Mouse (Mus musculus): ENCODE measurements around the gene Cacna1c.

Gene Cacna1c

GRCm38 (mm10) chr6:118802286-118802685 is 393.9 kb downstream of the Cacna1c start:
- 17% methylated on average over 11 of the region's 11 CpGs for whole genome bisulfite sequencing

- WGBS: 60% methylated on average over 4 of the region's 4 CpGs
Observed at GRCm38 (mm10) chr6:118796393-118796792, 399.8 kb downstream of the Cacna1c start.

GRCm38 (mm10) chr6:118791921-118792368 is 404.3 kb downstream of the Cacna1c start:
- whole genome bisulfite sequencing: 18% methylated on average over 5 of the region's 5 CpGs

GRCm38 (mm10) chr6:118787933-118788332 is 408.3 kb downstream of the Cacna1c start:
- 88% methylated on average over 3 of the region's 3 CpGs for WGBS

- WGBS: 52% methylated on average over 7 of the region's 7 CpGs
Observed at GRCm38 (mm10) chr6:118780280-118780679, 415.9 kb downstream of the Cacna1c start.

GRCm38 (mm10) chr6:118779201-118779600 is 417.0 kb downstream of the Cacna1c start:
- 91% methylated on average over 8 of the region's 8 CpGs for WGBS

GRCm38 (mm10) chr6:118777457-118777856 is 418.8 kb downstream of the Cacna1c start:
- 77% methylated on average over 8 of the region's 8 CpGs for WGBS

GRCm38 (mm10) chr6:118776459-118776858 is 419.8 kb downstream of the Cacna1c start:
- 55% methylated on average over 9 of the region's 9 CpGs for WGBS

- WGBS: 56% methylated on average over 6 of the region's 6 CpGs
Observed at GRCm38 (mm10) chr6:118772581-118772980, 423.6 kb downstream of the Cacna1c start.

GRCm38 (mm10) chr6:118771121-118771520 is 425.1 kb downstream of the Cacna1c start:
- 81% methylated on average over 4 of the region's 4 CpGs for WGBS

- 91% methylated on average over 6 of the region's 6 CpGs for WGBS
Observed at GRCm38 (mm10) chr6:118770396-118770795, 425.8 kb downstream of the Cacna1c start.

GRCm38 (mm10) chr6:118769792-118770191 is 426.4 kb downstream of the Cacna1c start:
- 89% methylated on average over 8 of the region's 8 CpGs for WGBS

GRCm38 (mm10) chr6:118767698-118768097 is 428.5 kb downstream of the Cacna1c start:
- 75% methylated on average over 6 of the region's 6 CpGs for WGBS

GRCm38 (mm10) chr6:118765261-118765660 is 431.0 kb downstream of the Cacna1c start:
- 70% methylated on average over 1 of the region's 1 CpGs for WGBS

GRCm38 (mm10) chr6:118759015-118759414 is 437.2 kb downstream of the Cacna1c start:
- 79% methylated on average over 5 of the region's 5 CpGs for WGBS

GRCm38 (mm10) chr6:118758290-118758907 is 437.8 kb downstream of the Cacna1c start:
- WGBS: 67% methylated on average over 7 of the region's 7 CpGs

GRCm38 (mm10) chr6:118757533-118758289 is 438.5 kb downstream of the Cacna1c start:
- 60% methylated on average over 12 of the region's 12 CpGs for WGBS

GRCm38 (mm10) chr6:118756511-118756910 is 439.7 kb downstream of the Cacna1c start:
- 54% methylated on average over 4 of the region's 4 CpGs for WGBS

GRCm38 (mm10) chr6:118755768-118756167 is 440.4 kb downstream of the Cacna1c start:
- WGBS: 90% methylated on average over 5 of the region's 5 CpGs

- WGBS: 50% methylated on average over 3 of the region's 3 CpGs
Observed at GRCm38 (mm10) chr6:118754439-118754838, 441.8 kb downstream of the Cacna1c start.

GRCm38 (mm10) chr6:118753787-118754186 is 442.4 kb downstream of the Cacna1c start:
- WGBS: 52% methylated on average over 8 of the region's 8 CpGs

GRCm38 (mm10) chr6:118753064-118753463 is 443.2 kb downstream of the Cacna1c start:
- whole genome bisulfite sequencing: 62% methylated on average over 5 of the region's 5 CpGs

- 97% methylated on average over 1 of the region's 1 CpGs for WGBS
Observed at GRCm38 (mm10) chr6:118749285-118749684, 446.9 kb downstream of the Cacna1c start.

All from cerebral cortex, adult 2 months (tissue).